In the genomic region with DNA sequence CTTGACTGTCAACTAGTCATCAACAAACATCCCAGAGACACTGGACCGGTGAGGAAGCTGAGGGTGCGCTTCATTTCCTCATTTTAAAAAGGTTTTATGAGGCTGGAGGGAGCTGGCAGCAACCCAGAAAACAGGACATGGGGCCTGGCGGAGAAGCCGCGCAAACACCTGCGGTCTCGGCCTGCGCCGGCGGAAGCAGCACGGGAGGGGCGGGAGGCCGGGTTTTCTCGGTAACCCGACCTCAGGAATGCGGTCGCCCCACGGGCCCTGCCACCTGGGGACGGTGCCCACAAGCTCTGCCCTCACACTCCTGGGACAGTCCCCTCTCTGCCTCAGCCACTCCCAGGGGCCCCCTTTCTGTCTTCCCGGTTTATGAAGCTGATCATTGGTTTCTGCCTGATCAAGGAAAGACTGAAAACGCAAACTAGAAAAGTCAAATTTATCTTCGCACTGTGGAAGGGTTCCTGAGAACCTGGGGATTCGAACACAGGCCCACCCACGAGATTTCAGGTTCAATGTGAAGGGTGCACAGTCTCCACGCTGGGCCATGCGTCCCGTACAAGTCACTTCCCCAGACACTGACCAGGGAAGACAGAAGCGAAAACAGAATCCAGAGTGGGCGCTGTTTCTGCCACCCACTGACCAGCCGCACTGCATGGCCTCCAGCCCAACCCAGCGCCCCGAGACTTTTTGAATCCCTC, we compare ENCODE assay signal across 8 mouse cellular contexts. TPM values are rescaled to one million over a fixed set of nuclear protein-coding genes. Genes with fewer than 3 reads are reported as not detected.
DNase-seq lines count a peak whose midpoint lies in the region; ATAC-seq and TF ChIP-seq lines count a peak whose summit lies in the region.

No protein-coding gene starts in this region.

- no peaks in the 10 kb centered on the region for H3K27me3 ChIP-seq in embryonic facial prominence, embryonic 13.5 days
- no peaks in the 10 kb centered on the region for H3K27me3 ChIP-seq in hindbrain, embryonic 12.5 days
- no peaks in the 10 kb centered on the region for H3K27me3 ChIP-seq in liver, embryonic 11.5 days (replicated peaks; ENCODE audit: control insufficient read depth, insufficient read depth, low read length)
- H3K27me3 ChIP-seq in small intestine, adult 2 months (ENCODE audit: control insufficient read depth, insufficient read depth, low read length), result no peaks in the 10 kb centered on the region

- ATAC-seq in embryonic facial prominence, embryonic 13.5 days (ENCODE audit: insufficient number of reproducible peaks, insufficient read depth, low FRiP score, low TSS enrichment, low read depth), result no peak
- no peak for ATAC-seq in hindbrain, embryonic 12.5 days (ENCODE audit: low FRiP score)
- ATAC-seq in liver, embryonic 11.5 days (replicated peaks; ENCODE audit: low FRiP score), result no peak

- peaks cover 55% of the 10 kb centered on the region for H3K4me1 ChIP-seq in embryonic facial prominence, embryonic 13.5 days
- H3K4me1 ChIP-seq in hindbrain, embryonic 12.5 days, result peaks cover 45% of the 10 kb centered on the region
- H3K4me1 ChIP-seq in liver, embryonic 11.5 days (replicated peaks; ENCODE audit: control insufficient read depth, insufficient read depth, low read length), result peaks cover 43% of the 10 kb centered on the region
- H3K4me1 ChIP-seq in small intestine, adult 2 months (ENCODE audit: control insufficient read depth, insufficient read depth, insufficient read length, low read length), result peaks cover 45% of the 10 kb centered on the region

- peak overlapping the region; percentile 40; the same call in 1 of the 2 replicates for H3K9ac ChIP-seq in embryonic facial prominence, embryonic 13.5 days
- H3K9ac ChIP-seq in hindbrain, embryonic 12.5 days, result no peak overlapping the region
- H3K9ac ChIP-seq in liver, embryonic 11.5 days (ENCODE audit: low read depth, low read length), result peak overlapping the region; percentile 71

- DNase-seq in right cerebral cortex, postnatal 14 days, result peak; percentile 32
- no peak for DNase-seq in right cerebral cortex, postnatal 25 days
- DNase-seq in liver, embryonic 11.5 days (ENCODE audit: low spot score), result no peak
- no peak for DNase-seq in layer of hippocampus, adult 11-12 months (ENCODE audit: low spot score)
- no peak for DNase-seq in left cerebral cortex, adult 8-10 months (ENCODE audit: low spot score in 2 of 2)

- H3K4me3 ChIP-seq in embryonic facial prominence, embryonic 13.5 days, result no peak overlapping the region
- H3K4me3 ChIP-seq in hindbrain, embryonic 12.5 days, result no peak overlapping the region
- H3K4me3 ChIP-seq in liver, embryonic 11.5 days (ENCODE audit: low read depth, low read length), result peak overlapping the region; percentile 22
- no peak overlapping the region for H3K4me3 ChIP-seq in small intestine, adult 2 months (ENCODE audit: low read depth, low read length)

- TF ChIP-seq CTCF in small intestine, adult 2 months (IDR thresholded peaks at IDR 0.05; ENCODE audit: extremely low read depth, insufficient read length, insufficient replicate concordance, low read depth, low read length), result no peak

- WGBS in embryonic facial prominence, embryonic 13.5 days, result 24% methylated on average over 32 of the region's 32 CpGs
- WGBS in hindbrain, embryonic 12.5 days, result 29% methylated on average over 32 of the region's 32 CpGs
- WGBS in liver, embryonic 11.5 days, result 23% methylated on average over 32 of the region's 32 CpGs
- 17% methylated on average over 32 of the region's 32 CpGs for WGBS in small intestine, adult 2 months

- no peak for TF ChIP-seq POLR2A in small intestine, adult 2 months (IDR thresholded peaks at IDR 0.05; ENCODE audit: low read depth, low read length)

- H3K36me3 ChIP-seq in embryonic facial prominence, embryonic 13.5 days, result no peaks in the 10 kb centered on the region
- no peaks in the 10 kb centered on the region for H3K36me3 ChIP-seq in hindbrain, embryonic 12.5 days
- H3K36me3 ChIP-seq in liver, embryonic 11.5 days (ENCODE audit: control insufficient read depth, insufficient read depth, low read length), result no peaks in the 10 kb centered on the region
- H3K36me3 ChIP-seq in small intestine, adult 2 months (ENCODE audit: control insufficient read depth, insufficient read depth, low read length), result no peaks in the 10 kb centered on the region

- H3K4me2 ChIP-seq in embryonic facial prominence, embryonic 13.5 days, result peak overlapping the region; percentile 64
- H3K4me2 ChIP-seq in hindbrain, embryonic 12.5 days (replicated peaks), result no peak overlapping the region
- peak overlapping the region; percentile 68 for H3K4me2 ChIP-seq in liver, embryonic 11.5 days

- H3K9me3 ChIP-seq in embryonic facial prominence, embryonic 13.5 days, result no peaks in the 10 kb centered on the region
- H3K9me3 ChIP-seq in hindbrain, embryonic 12.5 days (replicated peaks), result no peaks in the 10 kb centered on the region
- H3K9me3 ChIP-seq in liver, embryonic 11.5 days (ENCODE audit: control insufficient read depth, low read length), result no peaks in the 10 kb centered on the region

- peak overlapping the region; percentile 99 for H3K27ac ChIP-seq in embryonic facial prominence, embryonic 13.5 days
- H3K27ac ChIP-seq in hindbrain, embryonic 12.5 days, result peak overlapping the region; percentile 77
- H3K27ac ChIP-seq in liver, embryonic 11.5 days (ENCODE audit: low read depth, low read length), result peak overlapping the region; percentile 90
- peak overlapping the region; percentile 89 for H3K27ac ChIP-seq in small intestine, adult 2 months (ENCODE audit: insufficient read depth, low read depth, low read length)

RNA-seq across cellular contexts. Expression of a gene that starts 3.3 kb away (rescaled TPM):
- polyA plus RNA-seq in embryonic facial prominence, embryonic 13.5 days (2015; fragmentation: Nextera tagmentation; extraction: Ambion mirVana), result 54.7 and 68.5 TPM in 2 replicates
- 186 and 217 TPM in 2 replicates for polyA plus RNA-seq in hindbrain, embryonic 12.5 days (2016; fragmentation: Nextera tagmentation; extraction: Ambion mirVana)
- 43.0 and 47.2 TPM in 2 replicates for polyA plus RNA-seq in liver, embryonic 11.5 days (2014; fragmentation: Nextera tagmentation; extraction: Ambion mirVana)
- 419 and 1,098 TPM in 2 replicates for polyA plus RNA-seq in small intestine, adult 2 months (2012; rRNA removed)
- 100 to 1,000 TPM; 206 to 222 (median 214) TPM for total RNA-seq in left cerebral cortex, adult 8-10 months (2022)

RNA-seq across cellular contexts. Expression of a gene that starts 7.8 kb away (rescaled TPM):
- polyA plus RNA-seq in embryonic facial prominence, embryonic 13.5 days (2015; fragmentation: Nextera tagmentation; extraction: Ambion mirVana), result 0.07 TPM in 1 of 2 replicates, not detected in the other
- 0.05 TPM in 1 of 2 replicates, not detected in the other for polyA plus RNA-seq in hindbrain, embryonic 12.5 days (2016; fragmentation: Nextera tagmentation; extraction: Ambion mirVana)
- not detected in 2 replicates for polyA plus RNA-seq in liver, embryonic 11.5 days (2014; fragmentation: Nextera tagmentation; extraction: Ambion mirVana)
- 0.03 and 0.05 TPM in 2 replicates for polyA plus RNA-seq in small intestine, adult 2 months (2012; rRNA removed)
- under 1 TPM in 1 of 4 experiments, not detected in 3; 0.07 TPM for total RNA-seq in left cerebral cortex, adult 8-10 months (2022)

RNA-seq across cellular contexts. Expression of a gene that starts 22.4 kb away (rescaled TPM):
- 248 and 270 TPM in 2 replicates for polyA plus RNA-seq in embryonic facial prominence, embryonic 13.5 days (2015; fragmentation: Nextera tagmentation; extraction: Ambion mirVana)
- polyA plus RNA-seq in hindbrain, embryonic 12.5 days (2016; fragmentation: Nextera tagmentation; extraction: Ambion mirVana), result 227 and 231 TPM in 2 replicates
- polyA plus RNA-seq in liver, embryonic 11.5 days (2014; fragmentation: Nextera tagmentation; extraction: Ambion mirVana), result 342 and 357 TPM in 2 replicates
- 109 and 152 TPM in 2 replicates for polyA plus RNA-seq in small intestine, adult 2 months (2012; rRNA removed)
- 10 to 100 TPM; 61.5 to 65.0 (median 63.0) TPM for total RNA-seq in left cerebral cortex, adult 8-10 months (2022)

RNA-seq across cellular contexts. Expression of a gene that starts 22.9 kb away (rescaled TPM):
- not detected in 2 replicates for polyA plus RNA-seq in embryonic facial prominence, embryonic 13.5 days (2015; fragmentation: Nextera tagmentation; extraction: Ambion mirVana)
- polyA plus RNA-seq in hindbrain, embryonic 12.5 days (2016; fragmentation: Nextera tagmentation; extraction: Ambion mirVana), result not detected in 2 replicates
- polyA plus RNA-seq in liver, embryonic 11.5 days (2014; fragmentation: Nextera tagmentation; extraction: Ambion mirVana), result 0.15 TPM in 1 of 2 replicates, not detected in the other
- 42.0 and 73.6 TPM in 2 replicates for polyA plus RNA-seq in small intestine, adult 2 months (2012; rRNA removed)
- total RNA-seq in left cerebral cortex, adult 8-10 months (2022), result not detected

RNA-seq across cellular contexts. Expression of a gene that starts 28.1 kb away (rescaled TPM):
- polyA plus RNA-seq in embryonic facial prominence, embryonic 13.5 days (2015; fragmentation: Nextera tagmentation; extraction: Ambion mirVana), result 0.13 and 0.14 TPM in 2 replicates
- polyA plus RNA-seq in hindbrain, embryonic 12.5 days (2016; fragmentation: Nextera tagmentation; extraction: Ambion mirVana), result 0.26 and 0.39 TPM in 2 replicates
- polyA plus RNA-seq in liver, embryonic 11.5 days (2014; fragmentation: Nextera tagmentation; extraction: Ambion mirVana), result 0.83 and 1.3 TPM in 2 replicates
- 6.5 and 6.8 TPM in 2 replicates for polyA plus RNA-seq in small intestine, adult 2 months (2012; rRNA removed)
- 1 to 10 TPM; 1.7 to 2.8 (median 2.2) TPM for total RNA-seq in left cerebral cortex, adult 8-10 months (2022)
